Mouse (Mus musculus) MEL (cell line): ENCODE measurements at regions not wholly inside any gene's neighbourhood (a gene's known extent, or its start where the extent isn't known, plus 50 kb on each side); places are given as distances from the start of the nearest gene placed in this dataset.

Experiments used
- DNase-seq: peaks from one replicate; pipeline ENCODE4 v3.0.0; 2011; ENCODE audit warnings: low read depth, low spot score
- H3K27ac ChIP-seq: 2 replicates; pipeline ENCODE4 v1.5.1; 2012; ENCODE audit warnings: low read depth, mild to moderate bottlenecking, control low read depth, low read length, moderate library complexity; ENCODE audit not compliant: control insufficient read depth
- H3K27me3 ChIP-seq, 2 experiments: fragments of 150-350 bp in 1 of 2; sonication (generic) in 1 of 2; 2 replicates each; pipeline ENCODE4 v1.6.1; 2012; ENCODE audit warnings: low read length in 2 of 2, mild to moderate bottlenecking in 2 of 2, improper control_type of control experiment in 1 of 2, moderate library complexity in 1 of 2; ENCODE audit not compliant: insufficient read depth in 2 of 2, control insufficient read depth in 1 of 2
- H3K36me3 ChIP-seq, 2 experiments: 2 replicates each; pipeline ENCODE4 v1.6.1; 2012 to 2014; ENCODE audit warnings: low read length in 2 of 2, improper control_type of control experiment in 1 of 2, inconsistent platforms in 1 of 2, mild to moderate bottlenecking in 1 of 2; ENCODE audit not compliant: insufficient read depth in 2 of 2, control insufficient read depth in 1 of 2
- H3K4me1 ChIP-seq, 2 experiments: fragments of 150-350 bp in 1 of 2; sonication (generic) in 1 of 2; 2 replicates each; pipeline ENCODE4 v1.6.1; 2012; ENCODE audit warnings: low read length in 2 of 2, improper control_type of control experiment in 1 of 2, mild to moderate bottlenecking in 1 of 2; ENCODE audit not compliant: insufficient read depth in 2 of 2, control insufficient read depth in 1 of 2
- H3K4me3 ChIP-seq, 2 experiments: fragments of 150-350 bp in 1 of 2; sonication (generic) in 1 of 2; 2 replicates each; pipeline ENCODE4 v1.5.1; 2012; ENCODE audit warnings: low read depth in 2 of 2, low read length in 2 of 2, mild to moderate bottlenecking in 2 of 2, moderate library complexity in 2 of 2, control low read depth in 1 of 2, improper control_type of control experiment in 1 of 2; ENCODE audit not compliant: control insufficient read depth in 1 of 2, insufficient read depth in 1 of 2
- H3K79me2 ChIP-seq: 2 replicates; pipeline ENCODE4 v1.6.1; 2012; ENCODE audit warnings: mild to moderate bottlenecking, low read length, moderate library complexity; ENCODE audit not compliant: control insufficient read depth, poor library complexity, insufficient read depth
- H3K9ac ChIP-seq: 2 replicates; pipeline ENCODE4 v1.6.1; 2012; ENCODE audit warnings: low read depth, mild to moderate bottlenecking, control low read depth, low read length, moderate library complexity; ENCODE audit not compliant: control insufficient read depth, poor library complexity, severe bottlenecking
- H3K9me3 ChIP-seq: fragments of 150-350 bp; sonication (generic); replicated peaks from 2 replicates; pipeline ENCODE4 v1.6.1; 2012; ENCODE audit warnings: mild to moderate bottlenecking, low read length, improper control_type of control experiment, moderate library complexity; ENCODE audit not compliant: insufficient read depth
- BHLHE40 ChIP-seq: IDR thresholded peaks from 2 replicates; pipeline ENCODE4 v1.6.1; 2012; ENCODE audit warnings: low read depth, mild to moderate bottlenecking, inconsistent platforms, low read length, improper control_type of control experiment, borderline replicate concordance
- CHD2 ChIP-seq: IDR thresholded peaks from 2 replicates; pipeline ENCODE4 v1.6.1; 2011; ENCODE audit warnings: low read length, improper control_type of control experiment
- CTCF ChIP-seq, 3 experiments: IDR thresholded peaks in 2 of 3; conservative IDR thresholded peaks in 1 of 3; 2 replicates each; pipeline ENCODE4 v1.5.1; 2011 to 2012; ENCODE audit warnings: low read length in 3 of 3, low read depth in 2 of 3, mild to moderate bottlenecking in 2 of 3, improper control_type of control experiment in 1 of 3, inconsistent platforms in 1 of 3, mixed read lengths in 1 of 3, moderate library complexity in 1 of 3; ENCODE audit not compliant: control insufficient read depth in 1 of 3, insufficient read depth in 1 of 3, poor library complexity in 1 of 3, severe bottlenecking in 1 of 3
- ELF1 ChIP-seq: IDR thresholded peaks from 2 replicates; pipeline ENCODE4 v1.6.1; 2014; ENCODE audit warnings: low read depth, mild to moderate bottlenecking, inconsistent platforms, low read length, improper control_type of control experiment, moderate library complexity
- EP300 ChIP-seq, 2 experiments: IDR thresholded peaks; 2 replicates each; pipeline ENCODE4 v1.6.1; 2011; ENCODE audit warnings: improper control_type of control experiment in 2 of 2, low read length in 2 of 2, low read depth in 1 of 2, mild to moderate bottlenecking in 1 of 2
- ETS1 ChIP-seq: IDR thresholded peaks from 2 replicates; pipeline ENCODE4 v1.6.1; 2012; ENCODE audit warnings: low read depth, mild to moderate bottlenecking, inconsistent platforms, low read length, improper control_type of control experiment, moderate library complexity
- GABPA ChIP-seq: IDR thresholded peaks from 2 replicates; pipeline ENCODE4 v1.6.1; 2012; ENCODE audit warnings: low read depth, mild to moderate bottlenecking, inconsistent platforms, low read length, improper control_type of control experiment, moderate library complexity
- GATA1 ChIP-seq: IDR thresholded peaks from 2 replicates; pipeline ENCODE4 v1.6.1; 2011; ENCODE audit warnings: low read depth, low read length, improper control_type of control experiment
- JUND ChIP-seq: IDR thresholded peaks from 2 replicates; pipeline ENCODE4 v1.6.1; 2011; ENCODE audit warnings: low read depth, mild to moderate bottlenecking, improper control_type of control experiment, low read length
- KAT2A ChIP-seq: conservative IDR thresholded peaks from 2 replicates; pipeline ENCODE4 v1.6.1; 2012; ENCODE audit warnings: low read depth, low read length, improper control_type of control experiment, inconsistent platforms
- MAFK ChIP-seq: IDR thresholded peaks from 2 replicates; pipeline ENCODE4 v1.6.1; 2011; ENCODE audit warnings: low read depth, mild to moderate bottlenecking, low read length, improper control_type of control experiment, borderline replicate concordance
- MAZ ChIP-seq: IDR thresholded peaks from 2 replicates; pipeline ENCODE4 v1.6.1; 2012; ENCODE audit warnings: low read depth, mild to moderate bottlenecking, inconsistent platforms, low read length, improper control_type of control experiment
- MEF2A ChIP-seq: IDR thresholded peaks from 2 replicates; pipeline ENCODE4 v1.6.1; 2014; ENCODE audit warnings: low read depth, mild to moderate bottlenecking, inconsistent platforms, low read length, improper control_type of control experiment; ENCODE audit not compliant: poor library complexity, insufficient replicate concordance, severe bottlenecking; ENCODE audit errors: extremely low read depth
- MYC ChIP-seq: IDR thresholded peaks from 2 replicates; pipeline ENCODE4 v1.6.1; 2011; ENCODE audit warnings: low read depth, mild to moderate bottlenecking, low read length, improper control_type of control experiment, moderate library complexity
- NRF1 ChIP-seq: IDR thresholded peaks from 2 replicates; pipeline ENCODE4 v1.6.1; 2014; ENCODE audit warnings: low read depth, mild to moderate bottlenecking, inconsistent platforms, low read length, improper control_type of control experiment, moderate library complexity; ENCODE audit not compliant: poor library complexity, insufficient read depth, severe bottlenecking
- SIN3A ChIP-seq: IDR thresholded peaks from 2 replicates; pipeline ENCODE4 v1.6.1; 2012; ENCODE audit warnings: low read length, improper control_type of control experiment, inconsistent platforms
- SMC3 ChIP-seq: IDR thresholded peaks from 2 replicates; pipeline ENCODE4 v1.6.1; 2011; ENCODE audit warnings: low read depth, low read length, improper control_type of control experiment
- TBP ChIP-seq: IDR thresholded peaks from 2 replicates; pipeline ENCODE4 v1.8.0; 2011; ENCODE audit warnings: low read depth, low read length, improper control_type of control experiment
- USF1 ChIP-seq: IDR thresholded peaks from 2 replicates; pipeline ENCODE4 v1.6.1; 2014; ENCODE audit warnings: low read depth, mild to moderate bottlenecking, inconsistent platforms, low read length, improper control_type of control experiment, moderate library complexity
- USF2 ChIP-seq, 2 experiments: IDR thresholded peaks; 2 replicates each; pipeline ENCODE4 v1.6.1; 2011 to 2012; ENCODE audit warnings: improper control_type of control experiment in 2 of 2, low read length in 2 of 2, borderline replicate concordance in 1 of 2, inconsistent platforms in 1 of 2, low read depth in 1 of 2, mild to moderate bottlenecking in 1 of 2; ENCODE audit not compliant: insufficient read depth in 1 of 2
- ZKSCAN1 ChIP-seq: IDR thresholded peaks from 2 replicates; pipeline ENCODE4 v1.6.1; 2012; ENCODE audit warnings: low read depth, mild to moderate bottlenecking, inconsistent platforms, low read length, improper control_type of control experiment, moderate library complexity
- ZMIZ1 ChIP-seq: IDR thresholded peaks from 2 replicates; pipeline ENCODE4 v1.6.1; 2012; ENCODE audit warnings: low read depth, mild to moderate bottlenecking, inconsistent platforms, low read length, improper control_type of control experiment, moderate library complexity
- ZNF384 ChIP-seq: IDR thresholded peaks from 2 replicates; pipeline ENCODE4 v1.6.1; 2012; ENCODE audit warnings: low read depth, mild to moderate bottlenecking, inconsistent platforms, low read length, improper control_type of control experiment

- no peaks in the 10 kb centered on the region for H3K9me3 ChIP-seq
- H3K4me1 ChIP-seq, result no peaks in the 10 kb centered on the region
- H3K36me3 ChIP-seq, result no peaks in the 10 kb centered on the region
- H3K79me2 ChIP-seq, result no peaks in the 10 kb centered on the region
- H3K4me3 ChIP-seq, result no peak overlapping the region
- TF ChIP-seq USF2 (IDR thresholded peaks at IDR 0.05; ENCODE audit: borderline replicate concordance in 1 of 2, insufficient read depth in 1 of 2, low read depth in 1 of 2, low read length in 2 of 2) (no peak), EP300 (IDR thresholded peaks at IDR 0.05; ENCODE audit: low read depth in 1 of 2, low read length in 2 of 2) (no peak)
- H3K27me3 ChIP-seq, result no peaks in the 10 kb centered on the region
- DNase-seq, result no peak
- H3K9ac ChIP-seq, result no peak overlapping the region
- H3K27ac ChIP-seq, result no peak overlapping the region
Observed at GRCm38 (mm10) chr10:118794395-118795060, 75.5 kb downstream of the Dyrk2 start.

- H3K9me3 ChIP-seq, result no peaks in the 10 kb centered on the region
- no peaks in the 10 kb centered on the region for H3K36me3 ChIP-seq
- no peak for DNase-seq
- TF ChIP-seq GATA1 (no peak), USF2 (IDR thresholded peaks at IDR 0.05; ENCODE audit: borderline replicate concordance in 1 of 2, insufficient read depth in 1 of 2, low read depth in 1 of 2, low read length in 2 of 2) (no peak), GABPA (no peak), KAT2A (no peak), EP300 (IDR thresholded peaks at IDR 0.05; ENCODE audit: low read depth in 1 of 2, low read length in 2 of 2) (no peak), MAFK (no peak), CHD2 (no peak), ETS1 (no peak)
- no peak overlapping the region for H3K9ac ChIP-seq
- H3K4me3 ChIP-seq, result no peak overlapping the region
- H3K27ac ChIP-seq, result no peak overlapping the region
- no peaks in the 10 kb centered on the region for H3K79me2 ChIP-seq
- no peaks in the 10 kb centered on the region for H3K4me1 ChIP-seq
- no peaks in the 10 kb centered on the region for H3K27me3 ChIP-seq
Observed at GRCm38 (mm10) chr10:118795061-118795407, 75.0 kb downstream of the Dyrk2 start.

DNA sequence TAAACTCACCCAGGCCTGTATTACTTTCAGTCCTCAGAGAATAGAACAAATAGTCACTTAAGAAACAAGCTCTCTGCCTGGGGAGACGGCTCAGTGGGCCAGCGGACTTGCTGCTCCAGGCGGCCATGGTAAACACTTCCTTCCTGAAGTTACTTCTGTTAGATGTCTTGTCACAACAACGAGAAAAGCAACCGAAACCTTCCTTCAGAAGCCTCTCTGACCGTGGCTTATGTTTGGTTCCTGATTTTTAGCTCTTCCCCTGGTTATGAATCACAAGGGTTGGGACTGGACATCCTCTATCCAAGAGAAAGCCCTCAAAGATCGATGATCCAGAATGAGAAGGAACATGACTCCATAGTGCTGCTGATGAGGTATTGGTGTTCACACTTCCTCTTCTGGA is 73.5 kb downstream of the Dyrk2 start:
- Histone ChIP-seq H3K9me3 (no peaks in the 10 kb centered on the region), H3K27ac (no peak overlapping the region), H3K79me2 (no peaks in the 10 kb centered on the region), H3K36me3 (no peaks in the 10 kb centered on the region), H3K9ac (no peak overlapping the region), H3K4me1 (no peaks in the 10 kb centered on the region), H3K27me3 (no peaks in the 10 kb centered on the region)
- no peak for DNase-seq
- TF ChIP-seq TBP, result no peak
- TF ChIP-seq BHLHE40, result no peak
- no peak for TF ChIP-seq USF1
- TF ChIP-seq MYC, result no peak
- TF ChIP-seq ZMIZ1, result no peak
- no peak for TF ChIP-seq KAT2A
- no peak for TF ChIP-seq MAZ
- no peak for TF ChIP-seq EP300 (IDR thresholded peaks at IDR 0.05; ENCODE audit: low read depth in 1 of 2, low read length in 2 of 2)
- no peak for TF ChIP-seq ELF1
- TF ChIP-seq ZKSCAN1, result no peak
- TF ChIP-seq NRF1, result no peak
- TF ChIP-seq ZNF384, result no peak
- TF ChIP-seq MEF2A, result no peak
- no peak for TF ChIP-seq JUND
- TF ChIP-seq SMC3, result no peak
- TF ChIP-seq CTCF (IDR thresholded peaks at IDR 0.05 in 2 of 3, conservative IDR thresholded peaks at IDR 0.05 in 1 of 3; ENCODE audit: control insufficient read depth in 1 of 3, insufficient read depth in 1 of 3, low read depth in 2 of 3, low read length in 3 of 3, poor library complexity in 1 of 3, severe bottlenecking in 1 of 3), result no peak
- TF ChIP-seq SIN3A, result no peak
- TF ChIP-seq GABPA, result no peak
- TF ChIP-seq, all 39 proteins: peak for 0
- H3K4me3 ChIP-seq, result no peak overlapping the region
